Mouse (Mus musculus) B cell, adult 2 months (primary cell): ENCODE results near the gene Gm12216.
"Not testable (repeated sequence)": the region's sequence is repeated elsewhere in the genome, so short reads cannot be mapped to it uniquely, and the experiment has no call there.

Experiments used
- DNase-seq, 2 experiments: peaks; one replicate each; pipeline ENCODE4 v3.0.0; 2022

Gm12216 gene

DNA sequence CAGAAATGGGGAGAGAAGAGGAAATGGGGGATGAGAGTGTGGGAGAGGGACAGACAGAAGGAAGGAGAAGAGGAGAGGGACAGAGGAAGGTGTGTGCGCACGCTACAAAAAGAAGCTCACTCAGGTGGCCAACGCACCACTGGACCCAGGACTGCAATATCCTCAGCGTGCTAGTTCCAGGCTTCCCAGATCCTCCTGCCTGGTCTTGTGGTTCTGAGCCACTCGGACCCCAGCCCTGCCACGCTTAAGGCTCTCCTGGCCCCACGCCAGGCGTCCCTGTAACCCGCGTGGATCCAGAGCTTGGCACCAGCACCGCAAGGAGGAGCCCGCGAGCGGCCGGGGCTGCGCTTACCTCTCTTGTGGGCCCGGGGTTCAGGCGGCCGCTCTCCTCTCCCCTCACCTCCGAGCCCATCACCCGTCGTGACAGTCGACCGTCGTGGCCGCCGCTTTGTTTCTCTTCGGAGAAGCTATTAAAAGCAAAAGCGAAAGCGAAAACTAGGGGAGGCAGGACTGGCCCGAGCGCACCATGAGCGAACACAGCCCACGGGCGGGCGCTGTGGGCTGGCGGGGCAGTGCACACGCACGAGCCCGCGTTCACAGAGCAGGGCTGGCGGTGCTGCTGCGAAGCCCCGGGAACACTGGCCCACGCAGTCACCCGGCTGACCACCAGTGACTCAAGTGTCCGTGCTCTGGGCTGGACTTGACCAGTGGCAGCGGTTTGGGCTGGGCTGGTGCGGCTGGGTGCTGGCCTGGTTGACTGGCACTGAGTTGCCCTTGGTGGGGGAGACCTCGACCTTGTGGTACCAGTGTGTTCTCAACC, at the start of gene Gm12216:
Gm12216 (minus strand) TSS at position 496 of the 820 bp plus-strand sequence.
- DNase-seq = peak; percentile 68 to 71

DNA sequence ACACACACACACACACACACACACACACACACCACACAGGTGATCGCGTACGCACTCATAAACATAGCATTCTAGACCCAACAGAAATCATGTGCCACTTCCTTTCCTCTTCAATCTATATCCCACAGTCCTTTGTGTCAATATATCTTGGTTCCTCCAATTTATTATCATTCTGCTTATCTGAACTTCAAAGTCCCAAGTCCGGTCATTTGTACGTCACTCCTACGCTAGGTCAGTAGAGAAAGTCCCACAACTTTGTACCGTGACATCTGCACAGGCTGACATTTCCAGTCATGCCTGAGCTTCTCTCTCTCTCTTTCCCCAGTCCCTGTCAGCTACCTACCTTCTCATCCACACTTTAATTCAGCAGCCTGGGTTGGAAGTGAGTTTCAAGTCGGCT, 49.6 kb upstream of the Gm12216 start:
- no peak for DNase-seq

DNA sequence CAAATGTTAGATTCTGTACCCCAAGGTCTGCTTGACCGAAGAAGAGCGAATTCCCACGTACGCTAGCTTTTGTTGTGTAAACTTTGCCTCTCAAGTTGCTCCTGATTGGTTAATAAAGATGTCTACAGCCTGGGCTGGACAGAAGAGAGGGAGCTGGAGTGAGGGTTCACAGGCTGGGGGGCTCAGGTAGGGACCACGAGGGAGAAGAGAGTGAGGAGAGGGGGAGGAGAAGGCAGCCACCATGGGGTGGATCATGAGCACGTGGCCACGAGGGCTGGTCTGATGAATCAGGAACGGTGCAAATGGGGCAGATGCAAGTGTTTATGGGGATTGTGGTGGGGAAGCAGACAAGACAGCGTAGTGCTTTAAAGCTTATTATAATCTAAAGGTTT, 45.5 kb upstream of the Gm12216 start:
- no peak for DNase-seq

DNA sequence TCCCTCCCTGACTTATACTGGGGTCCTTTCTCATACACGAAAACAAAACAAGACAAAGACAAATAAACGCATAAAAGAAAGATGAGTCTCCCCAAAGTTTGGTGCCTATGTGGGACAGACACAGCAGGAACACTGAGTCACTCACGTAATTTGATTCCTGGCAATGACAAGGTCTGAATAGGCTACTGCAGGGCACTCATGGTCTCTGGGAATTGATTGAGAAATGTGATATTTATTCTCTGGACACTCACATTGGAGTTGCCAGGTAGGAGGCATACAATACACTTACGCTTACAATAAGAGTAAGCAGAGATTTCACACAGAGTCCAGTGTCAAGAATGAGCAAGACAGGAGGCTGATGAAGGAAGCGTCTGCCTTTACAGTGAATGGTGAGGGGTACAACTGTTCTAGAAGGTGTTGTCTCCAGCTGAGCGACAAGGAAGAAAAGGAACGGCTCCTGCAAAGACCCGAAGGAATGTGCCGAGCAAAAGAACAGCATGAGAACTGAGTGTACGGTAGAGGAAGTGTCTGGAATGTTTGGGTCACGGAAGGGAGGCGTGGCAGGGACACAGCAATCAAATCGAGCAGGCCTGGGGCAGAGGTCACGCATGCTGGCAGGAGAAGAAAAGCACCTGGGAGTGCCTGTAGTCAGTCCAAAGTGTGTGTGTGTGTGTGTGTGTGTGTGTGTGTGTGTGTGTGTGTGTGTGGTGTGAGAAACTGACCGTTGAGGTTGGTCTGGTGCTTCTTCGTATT, 44.9 kb upstream of the Gm12216 start:
- no peak for DNase-seq

DNA sequence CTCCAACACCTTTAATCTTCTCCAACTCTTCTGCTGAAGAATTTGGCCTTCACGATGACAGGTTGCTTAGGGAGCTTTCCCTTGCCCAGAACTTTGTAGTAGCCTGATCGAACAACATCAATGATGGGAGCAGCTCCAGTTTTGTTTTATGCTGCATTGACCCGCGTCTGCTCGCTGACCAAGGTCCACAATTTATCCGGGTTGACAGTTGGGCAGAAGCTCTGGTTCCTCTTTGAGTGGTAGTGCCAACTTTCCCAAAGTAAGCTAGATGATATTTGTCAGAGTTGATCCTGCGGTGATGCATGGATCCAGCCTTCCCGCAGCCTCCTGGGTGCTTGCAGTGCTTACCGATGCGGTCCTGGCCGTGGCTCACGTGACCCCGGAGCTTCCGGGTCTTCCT, 43.7 kb upstream of the Gm12216 start:
- DNase-seq = no peak

DNA sequence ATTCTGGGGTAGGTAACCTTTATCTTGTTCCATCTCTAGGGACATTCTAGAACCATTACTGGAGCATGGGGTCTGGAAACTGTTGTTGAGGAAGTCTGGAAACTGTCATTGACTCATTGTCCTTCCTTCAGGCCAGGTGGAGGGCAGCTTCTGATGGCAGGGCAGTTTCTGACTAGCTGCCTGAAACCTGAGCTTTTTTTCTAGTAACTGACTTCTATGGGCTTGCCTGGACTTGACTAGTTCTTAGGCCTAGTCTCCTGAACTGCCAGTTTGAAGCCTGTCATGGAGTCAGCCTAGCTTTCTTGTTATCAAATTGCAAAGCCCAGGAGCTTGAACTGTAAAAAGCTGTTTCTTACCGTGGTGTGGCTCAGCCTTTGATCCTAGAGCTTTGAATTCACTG, 41.9 kb upstream of the Gm12216 start:
- no peak for DNase-seq

DNA sequence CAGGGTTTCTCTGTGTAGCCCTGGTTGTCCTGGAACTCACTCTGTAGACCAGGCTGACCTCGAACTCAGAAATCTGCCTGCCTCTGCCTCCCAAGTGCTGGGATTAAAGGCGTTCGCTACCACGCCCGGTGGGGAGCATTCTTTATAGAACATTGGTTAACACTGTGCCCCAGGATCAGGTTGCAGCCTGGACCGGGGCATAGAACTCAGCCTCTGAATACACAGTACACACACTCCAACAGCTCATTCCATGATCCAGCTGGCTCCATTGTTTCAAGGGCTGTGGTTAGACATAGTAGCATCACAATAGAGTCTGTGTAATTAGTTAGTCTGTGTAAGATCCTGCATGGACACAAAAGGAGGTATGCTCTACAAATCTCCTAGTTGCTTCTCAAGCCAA, 40.9 kb upstream of the Gm12216 start:
- DNase-seq = no peak

DNA sequence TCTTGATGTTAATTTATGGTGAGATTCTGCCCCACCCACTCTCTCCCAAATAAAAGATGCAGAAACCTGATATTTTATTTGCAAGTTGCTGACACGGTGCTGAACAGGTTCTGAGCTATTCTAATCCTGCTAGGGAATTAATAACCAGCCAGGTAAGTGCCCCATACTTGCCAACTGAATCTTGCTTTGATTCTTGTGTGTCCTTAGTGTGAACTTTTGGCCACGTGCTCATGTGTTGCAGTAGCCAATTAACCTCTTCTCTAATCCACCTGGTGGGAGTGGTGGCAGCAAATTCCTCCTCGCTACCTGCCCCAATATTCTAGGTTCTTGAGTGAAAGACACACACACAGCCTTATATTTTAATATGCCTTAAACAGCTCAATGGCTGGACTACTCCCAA, 39.9 kb upstream of the Gm12216 start:
- no peak for DNase-seq

DNA sequence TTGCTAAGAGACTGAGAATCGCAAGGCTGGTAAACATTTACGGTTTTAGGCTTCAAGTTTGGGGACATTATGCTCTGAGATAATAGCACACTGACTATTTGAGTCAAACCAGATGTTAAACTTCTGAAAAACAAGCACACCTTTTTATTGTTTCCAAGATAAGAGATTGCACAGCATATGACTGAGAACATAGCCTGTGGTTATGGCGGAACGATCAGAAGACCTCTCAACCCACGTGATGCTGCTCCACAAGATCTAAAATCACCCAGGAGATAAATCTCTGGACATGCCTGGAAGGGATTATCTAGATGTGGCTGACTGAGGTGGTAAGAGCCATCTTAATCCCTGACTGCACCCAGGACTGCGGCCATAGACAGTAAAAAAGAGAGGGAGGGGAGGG, 37.9 kb upstream of the Gm12216 start:
- DNase-seq = no peak

DNA sequence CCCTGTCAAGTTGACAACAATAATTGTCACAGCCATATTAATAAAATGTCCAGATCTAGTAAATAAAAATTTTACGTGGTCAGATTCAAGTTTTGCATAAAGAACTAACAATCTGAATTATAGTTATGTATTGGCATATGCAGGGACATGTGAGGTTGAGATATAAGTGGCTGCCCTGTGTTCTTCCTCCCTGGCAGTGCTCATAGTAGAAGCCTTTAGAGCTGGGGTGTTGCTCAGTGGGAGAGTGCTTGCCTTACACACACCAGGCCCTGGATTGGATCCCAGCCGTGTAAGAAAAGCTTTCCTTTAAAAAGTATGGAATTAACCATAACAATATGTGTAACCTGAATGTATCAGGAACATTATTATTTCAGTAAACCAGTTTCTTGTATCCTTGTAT, 34.4 kb upstream of the Gm12216 start:
- DNase-seq = no peak

DNA sequence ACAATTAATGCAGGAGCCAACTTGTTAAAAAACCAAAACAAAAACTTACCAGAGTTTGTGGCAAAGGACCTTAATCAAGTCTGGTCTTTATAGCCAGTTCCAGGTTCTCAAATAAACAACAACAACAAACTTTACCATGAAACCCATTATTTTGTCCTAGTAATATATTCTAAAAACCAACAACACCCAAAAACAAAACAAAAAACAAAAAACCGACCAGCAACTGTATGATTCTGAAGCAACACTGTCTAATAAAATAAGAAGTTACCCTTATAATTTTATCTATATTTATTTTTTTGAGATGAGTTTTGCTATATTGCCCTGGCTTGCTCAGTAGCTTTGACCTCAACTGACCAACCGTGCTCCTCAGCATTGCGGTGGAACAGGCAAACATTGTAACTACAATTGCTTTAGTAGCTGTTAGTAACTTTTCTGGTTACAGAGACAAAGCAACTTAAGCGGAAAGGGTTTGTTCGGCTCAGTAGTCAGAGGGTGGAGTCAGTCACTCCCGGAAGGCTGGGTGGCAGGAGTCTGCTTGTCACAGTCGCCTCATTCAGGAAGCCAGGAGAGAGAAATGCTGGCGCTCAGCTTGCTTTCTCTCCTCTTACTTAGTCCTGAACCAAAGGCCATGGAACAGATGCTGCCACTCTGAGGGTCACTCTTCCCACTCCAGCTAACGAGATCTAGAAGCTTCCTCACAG, 33.8 kb upstream of the Gm12216 start:
- peak; percentile 39 to 54 for DNase-seq

DNA sequence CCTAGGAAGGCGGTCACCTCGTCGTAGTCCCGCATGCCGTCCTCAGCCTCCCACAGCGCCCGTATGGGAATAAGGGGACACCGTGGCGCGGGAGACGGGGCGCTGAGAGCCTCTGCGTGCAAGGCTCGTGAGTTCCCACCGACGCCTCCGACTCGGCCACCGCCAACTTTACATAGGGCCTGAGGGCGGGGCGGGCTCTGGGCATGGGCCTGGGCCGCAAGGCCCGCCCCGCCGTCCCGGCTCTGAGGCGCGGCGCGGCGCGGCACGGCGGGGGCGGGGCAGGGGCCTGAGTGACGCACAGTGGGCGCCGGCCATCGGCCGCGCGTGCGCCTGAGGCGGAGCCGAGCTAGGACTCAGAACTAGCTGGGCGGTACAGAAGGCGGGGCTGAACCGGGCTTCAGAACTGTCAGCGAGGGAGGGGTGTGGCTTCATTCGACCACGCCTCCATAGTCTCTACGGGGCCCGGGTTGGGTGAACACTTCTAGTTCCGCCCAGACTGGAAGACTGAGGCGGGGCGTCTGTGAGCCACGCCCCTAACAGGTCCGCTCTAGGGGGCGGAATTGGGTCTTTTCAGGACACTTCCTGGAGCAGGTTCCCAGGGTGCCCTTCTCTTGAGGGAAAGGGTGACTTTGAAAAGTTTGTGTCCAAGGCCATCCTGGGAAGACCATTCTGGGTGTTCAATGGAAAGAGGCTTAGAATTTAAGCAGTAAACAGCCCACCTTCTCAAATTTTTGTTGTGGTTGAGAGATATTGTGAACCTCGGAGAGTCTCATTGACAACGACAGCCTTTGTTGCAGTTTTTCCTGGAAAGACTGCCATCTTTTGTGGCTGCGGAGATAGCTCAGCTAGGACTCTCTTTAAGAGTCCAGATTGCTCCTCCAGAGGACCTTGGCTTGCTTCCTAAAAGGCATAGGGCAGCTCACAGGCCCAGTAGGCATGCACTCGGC, 32.7 kb upstream of the Gm12216 start, which contains the start of gene Slc22a5:
Slc22a5 (minus strand) TSS at position 156 of the 947 bp plus-strand sequence.
- DNase-seq = peak; percentile 99 to 100

DNA sequence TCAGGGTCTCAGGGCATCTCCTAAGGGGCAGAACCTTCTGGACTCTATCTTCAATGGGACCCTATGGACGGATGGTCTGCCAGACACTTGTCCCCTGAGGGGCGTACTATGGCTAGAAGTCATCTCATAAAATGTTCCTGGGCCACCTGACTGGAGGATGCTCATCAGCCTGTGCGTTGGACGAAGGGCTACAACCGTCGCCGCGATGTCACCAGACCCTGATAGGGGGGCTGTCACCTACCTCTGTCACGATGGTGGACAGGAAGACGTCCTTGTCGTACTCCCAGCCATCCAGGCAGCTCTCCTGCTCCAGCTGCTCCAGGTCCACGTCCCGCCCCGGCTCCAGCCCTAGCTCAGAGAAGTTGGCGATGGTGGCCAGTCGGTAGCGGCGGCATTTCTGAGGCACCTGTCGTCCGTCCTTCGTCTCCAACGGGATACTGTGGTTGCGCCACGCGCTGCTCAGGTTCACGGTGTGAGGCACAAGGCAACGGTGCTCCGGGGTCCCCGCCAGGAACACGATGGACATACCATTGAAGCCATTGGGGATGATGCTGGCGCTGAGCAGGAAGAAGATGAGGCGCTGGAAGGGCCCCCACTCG, 31.9 kb upstream of the Gm12216 start:
- DNase-seq = no peak

DNA sequence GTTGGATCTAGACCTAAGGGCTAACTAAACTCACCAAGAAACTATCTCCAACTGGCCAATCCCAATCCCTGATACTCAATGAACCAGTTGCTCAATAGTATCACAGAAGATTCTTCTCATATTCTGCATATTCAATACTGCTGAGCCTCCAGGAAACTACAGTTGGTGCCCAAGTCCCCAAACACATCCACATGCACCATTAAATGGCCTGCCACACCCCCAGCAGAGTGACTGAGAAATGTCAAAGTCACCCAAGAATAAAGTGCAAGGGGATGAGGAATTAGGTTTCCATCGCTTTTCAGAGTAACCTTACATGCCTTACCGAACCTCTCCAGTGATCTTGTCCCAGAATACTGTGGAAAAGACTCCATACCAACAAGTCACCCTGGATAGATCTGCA, 31.2 kb upstream of the Gm12216 start:
- no peak for DNase-seq

DNA sequence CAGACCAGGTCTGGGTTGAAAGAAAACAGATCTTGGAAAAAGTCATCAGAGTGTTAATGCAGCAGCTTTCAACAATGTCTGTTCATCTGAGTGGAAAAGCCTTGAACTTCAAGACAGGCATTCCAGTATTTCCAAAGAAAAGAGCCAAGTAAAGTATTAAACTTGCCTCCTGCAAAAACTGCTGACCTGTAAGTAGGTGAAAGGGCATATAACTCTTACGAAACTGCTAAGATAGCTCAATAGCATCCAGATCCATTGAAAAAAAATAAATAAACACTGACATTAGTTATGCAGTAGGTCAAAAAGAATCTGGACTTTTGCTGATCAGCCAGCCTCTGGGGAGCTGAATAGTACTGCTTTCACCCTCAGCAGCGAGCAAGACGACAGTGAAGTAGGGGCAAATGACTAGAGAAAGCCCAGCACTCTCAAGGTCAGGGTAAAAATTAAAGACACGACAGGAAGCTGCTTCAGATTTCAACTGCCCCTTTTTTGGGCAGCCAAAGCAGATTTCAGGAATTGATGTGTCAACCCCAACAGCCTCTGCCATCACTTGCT, 30.1 kb upstream of the Gm12216 start:
- no peak for DNase-seq

DNA sequence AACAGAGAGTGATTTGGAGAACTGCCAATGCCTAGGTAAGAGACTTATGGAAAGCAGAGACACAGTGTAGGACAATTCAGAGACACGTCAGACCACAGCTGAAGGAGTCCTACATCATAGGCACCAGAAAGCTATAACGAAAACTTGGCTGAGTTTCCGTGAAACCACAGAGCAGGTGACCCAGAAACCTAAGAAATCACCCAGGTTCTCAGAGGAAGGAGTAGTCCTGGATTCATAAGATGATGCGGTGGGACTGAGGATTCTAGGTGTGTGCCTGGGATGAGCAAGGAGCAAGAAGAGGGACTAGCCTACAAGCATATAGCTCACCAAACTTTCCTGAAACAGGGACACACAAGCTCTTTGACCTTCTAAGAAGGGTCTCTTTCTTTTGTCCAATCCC, 29.2 kb upstream of the Gm12216 start:
- no peak for DNase-seq

DNA sequence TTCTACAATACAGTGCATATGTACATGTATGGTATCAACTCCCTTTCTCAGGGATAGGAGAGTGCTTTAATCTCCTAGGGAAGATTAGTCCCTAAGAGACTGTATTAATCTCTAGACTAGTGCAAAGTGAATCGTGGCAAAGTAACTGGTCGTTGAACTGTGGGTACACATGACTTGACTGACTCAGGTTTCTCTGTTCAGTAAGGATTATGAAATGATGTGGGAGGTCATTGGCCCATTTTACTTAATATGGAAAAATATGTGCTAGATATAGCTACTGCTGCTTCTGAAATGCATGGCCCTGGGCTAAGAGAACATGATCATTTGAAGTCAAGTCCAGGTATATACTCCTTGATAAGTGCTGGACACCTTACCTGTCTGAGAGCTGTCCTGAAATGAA, 24.2 kb upstream of the Gm12216 start:
- DNase-seq = no peak

DNA sequence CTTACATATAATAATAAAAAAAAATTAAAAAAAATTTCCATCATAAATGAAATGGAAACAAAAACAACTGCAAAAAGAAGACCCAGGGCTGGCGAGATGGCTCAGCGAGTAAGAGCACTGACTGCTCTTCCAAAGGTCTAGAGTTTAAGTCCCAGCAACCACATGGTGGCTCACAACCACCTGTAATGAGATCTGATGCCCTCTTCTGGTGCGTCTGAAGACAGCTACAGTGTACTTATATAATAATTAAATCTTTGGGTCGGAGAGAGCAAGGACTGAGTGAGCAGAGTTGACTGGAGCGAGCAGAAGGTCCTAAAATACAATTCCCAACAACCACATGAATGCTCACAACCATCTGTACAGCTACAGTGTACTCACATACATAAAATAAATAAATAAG, 19.0 kb upstream of the Gm12216 start:
- DNase-seq = not testable (repeated sequence)

DNA sequence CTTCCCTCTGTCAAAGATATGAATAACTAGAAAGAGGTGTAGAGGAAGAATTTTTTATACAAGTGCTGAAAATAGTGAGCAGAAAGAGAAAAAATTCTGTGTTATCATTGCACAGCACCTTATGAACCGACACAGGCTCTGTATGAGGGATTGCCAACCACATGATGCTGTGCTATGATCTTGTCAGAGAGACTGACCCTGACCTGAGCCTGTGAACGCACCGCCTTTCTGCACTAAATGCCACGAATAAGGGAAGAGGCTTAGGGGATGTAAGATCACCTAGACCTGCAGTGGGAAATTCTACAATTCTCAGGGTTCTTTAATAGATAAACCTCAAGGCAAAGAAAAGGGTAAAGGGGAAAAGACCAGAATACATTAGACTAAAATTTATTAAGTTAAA, 17.4 kb upstream of the Gm12216 start:
- DNase-seq = no peak

DNA sequence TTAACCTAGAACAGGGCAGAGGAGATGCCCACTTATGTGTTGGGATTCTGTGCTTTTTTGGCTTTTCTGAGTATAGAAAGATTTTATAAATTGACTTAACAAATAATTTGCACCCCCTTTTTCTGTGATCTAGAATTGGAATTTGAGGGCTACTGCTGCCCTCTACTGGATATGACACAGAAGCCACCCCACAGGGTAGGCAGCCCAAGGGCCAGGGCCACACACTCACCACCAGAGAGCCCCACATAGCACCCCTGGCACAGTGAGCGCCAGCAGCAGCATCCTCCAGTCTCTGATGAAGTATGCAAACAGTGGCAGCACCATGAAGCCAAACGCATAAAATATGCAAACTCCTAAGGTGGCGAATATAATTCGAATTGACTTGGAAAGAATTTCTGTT, 15.7 kb upstream of the Gm12216 start:
- DNase-seq = peak; percentile 35 to 40

DNA sequence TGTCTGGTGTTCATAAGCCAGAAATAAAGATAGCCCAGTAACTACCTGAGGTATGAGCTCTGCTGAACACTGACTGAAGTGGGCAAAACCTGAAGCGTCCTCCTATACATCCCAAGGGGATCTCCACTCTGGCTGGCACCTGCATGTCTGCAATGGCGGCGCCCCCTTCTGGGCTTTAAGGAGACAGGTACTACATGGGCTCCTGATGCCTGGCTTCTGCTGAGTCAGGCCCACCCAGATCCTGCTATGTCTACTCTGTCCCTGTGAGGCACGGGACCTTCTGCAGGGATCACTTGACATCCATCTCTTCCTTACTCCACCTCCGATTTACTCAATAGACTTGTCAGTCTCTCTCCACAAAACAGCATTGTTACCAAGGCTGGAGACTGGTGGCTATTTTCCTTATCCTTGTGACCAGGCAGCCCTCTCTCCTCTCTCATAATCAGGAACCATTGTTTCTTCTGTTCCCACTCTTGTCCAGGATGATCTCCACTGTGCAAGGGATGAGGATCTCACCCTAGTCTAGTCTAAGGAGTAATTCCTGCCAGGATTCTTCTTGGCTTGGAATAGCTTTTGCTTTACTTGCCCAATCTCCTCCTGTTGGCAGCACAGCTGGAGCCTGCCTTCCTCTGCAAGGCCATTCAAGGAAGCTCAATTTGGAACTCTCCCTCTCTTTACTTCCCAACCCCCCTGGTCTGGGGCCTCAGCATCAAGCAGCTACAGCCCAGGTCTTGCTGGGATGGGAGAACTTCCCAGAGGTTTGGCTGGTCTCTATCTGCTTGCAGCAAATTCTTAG, 15.1 kb upstream of the Gm12216 start:
- peak in 1 of 2 experiments; percentile 17 for DNase-seq
